Mouse (Mus musculus) urinary bladder, postnatal 4 days (tissue): ENCODE data around the gene Rhd.
"Not testable (repeated sequence)": the region's sequence is repeated elsewhere in the genome, so short reads cannot be mapped to it uniquely, and the experiment has no call there.

ENCODE experiments used
- DNase-seq, 2 experiments: peaks; one replicate each; pipeline ENCODE4 v3.0.0; 2021 to 2022; ENCODE audit warnings: low spot score in 2 of 2

Gene Rhd

DNA sequence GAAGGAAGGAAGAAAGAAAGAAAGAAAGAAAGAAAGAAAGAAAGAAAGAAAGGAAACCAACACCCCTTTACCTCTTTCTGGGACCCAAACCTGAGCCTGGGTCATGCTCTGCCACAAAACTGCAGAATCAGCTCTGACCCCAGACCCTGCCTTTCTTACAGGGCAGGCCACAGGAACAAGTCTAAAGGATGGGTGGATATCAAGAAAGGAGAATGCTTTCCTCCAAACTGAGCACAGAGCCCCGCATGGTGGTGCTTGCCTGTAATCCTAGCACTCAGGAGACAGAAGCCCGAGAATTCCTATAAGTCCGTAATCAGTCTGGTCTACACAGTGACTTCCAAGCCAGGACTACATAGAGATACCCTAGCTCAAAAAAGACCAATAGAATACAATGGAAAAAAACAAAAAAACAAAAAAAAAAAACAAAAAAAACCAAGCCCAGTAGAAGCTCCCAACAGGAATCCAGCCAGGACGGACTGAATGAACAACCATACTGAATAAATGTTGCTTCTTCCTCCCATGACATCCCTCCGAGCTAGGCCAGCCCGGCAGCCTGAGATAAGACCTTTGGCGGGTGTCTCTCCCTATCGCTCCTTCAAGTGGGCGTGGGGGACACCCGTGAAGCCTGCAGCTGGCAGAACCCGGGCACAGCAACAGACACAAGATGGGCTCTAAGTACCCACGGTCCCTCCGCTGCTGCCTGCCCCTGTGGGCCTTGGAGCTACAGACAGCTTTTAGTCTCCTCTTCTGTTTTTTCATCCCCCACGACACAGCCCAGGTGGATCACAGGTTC lies at the start of gene Rhd:
TSS of gene Rhd (plus strand) at position 600 of the 793 bp plus-strand sequence.
- DNase-seq = no peak

DNA sequence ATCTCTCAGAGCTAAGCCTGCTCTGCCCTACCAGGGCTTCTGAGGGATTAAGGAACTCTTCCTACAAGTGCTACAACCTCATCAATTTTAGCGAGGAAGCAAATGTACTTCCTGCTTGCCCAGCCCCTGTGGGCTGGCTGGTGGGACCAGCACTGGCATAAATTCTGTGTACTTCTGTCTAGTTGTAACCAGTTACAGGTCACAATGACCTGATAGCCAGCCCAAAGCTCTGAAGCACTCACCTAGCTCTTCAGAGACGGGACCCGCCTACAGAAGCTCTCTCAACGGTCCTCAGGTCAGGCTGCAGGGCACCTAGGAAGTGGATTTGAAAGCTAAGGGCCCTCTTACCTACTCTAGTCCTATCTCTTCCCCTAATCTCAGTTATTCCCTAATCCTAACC lies 46.6 kb upstream of the Rhd start:
- no peak for DNase-seq

- DNase-seq = no peak
Observed at GRCm38 (mm10) chr4:134821061-134821460, 43.3 kb upstream of the Rhd start.

- no peak for DNase-seq
Observed at GRCm38 (mm10) chr4:134823560-134823959, 40.8 kb upstream of the Rhd start.

DNA sequence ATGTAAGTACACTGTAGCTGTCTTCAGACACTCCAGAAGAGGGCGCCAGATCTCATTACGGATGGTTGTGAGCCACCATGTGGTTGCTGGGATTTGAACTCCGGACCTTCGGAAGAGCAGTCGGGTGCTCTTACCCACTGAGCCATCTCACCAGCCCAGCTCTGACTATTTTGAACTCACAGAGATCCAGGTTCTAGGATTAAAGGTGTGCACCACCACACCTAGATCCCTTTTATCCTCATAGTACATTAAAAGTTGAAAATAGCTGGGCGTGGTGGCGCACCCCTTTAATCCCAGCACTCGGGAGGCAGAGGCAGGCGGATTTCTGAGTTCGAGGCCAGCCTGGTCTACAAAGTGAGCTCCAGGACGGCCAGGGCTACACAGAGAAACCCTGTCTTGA lies 38.5 kb upstream of the Rhd start:
- DNase-seq = not testable (repeated sequence)

DNA sequence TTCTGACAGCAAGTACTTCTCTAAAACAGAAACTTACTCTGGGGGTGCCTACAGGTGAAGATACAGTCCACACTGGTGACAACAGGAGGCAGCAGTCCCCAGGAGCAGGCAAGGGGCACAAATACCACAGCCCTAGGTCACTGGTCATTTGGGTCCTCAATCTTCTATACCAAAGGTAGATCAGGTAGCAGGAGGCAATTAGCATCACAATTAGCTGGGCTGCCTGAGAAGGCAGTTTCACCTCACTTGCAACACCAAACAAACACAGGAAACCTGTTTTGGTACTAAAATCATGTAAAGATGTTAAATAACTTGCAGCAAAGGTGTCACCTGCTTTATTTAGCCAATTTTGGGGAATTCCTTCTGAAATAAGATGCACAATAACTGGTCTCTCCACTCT lies 38.0 kb upstream of the Rhd start:
- no peak for DNase-seq

- no peak for DNase-seq
Observed at GRCm38 (mm10) chr4:134827806-134828205, 36.5 kb upstream of the Rhd start.

DNA sequence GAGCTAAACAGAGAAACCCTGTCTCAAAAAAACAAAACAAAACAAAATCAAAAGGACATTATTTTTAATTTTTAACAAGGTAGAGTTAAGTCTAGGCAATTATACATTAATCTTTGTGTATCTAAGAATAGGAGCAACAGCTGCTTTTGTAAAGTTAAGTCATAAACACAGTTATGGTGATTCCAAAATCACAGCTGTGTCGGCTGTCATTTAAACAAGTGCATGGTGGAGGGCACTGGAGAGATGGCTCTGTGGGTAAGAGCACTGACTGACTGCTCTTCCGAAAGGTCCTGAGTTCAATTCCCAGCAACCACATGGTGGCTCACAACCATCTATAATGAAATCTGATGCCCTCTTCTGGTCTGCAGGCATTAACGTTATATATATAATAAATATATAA lies 32.4 kb upstream of the Rhd start:
- DNase-seq = no peak

DNA sequence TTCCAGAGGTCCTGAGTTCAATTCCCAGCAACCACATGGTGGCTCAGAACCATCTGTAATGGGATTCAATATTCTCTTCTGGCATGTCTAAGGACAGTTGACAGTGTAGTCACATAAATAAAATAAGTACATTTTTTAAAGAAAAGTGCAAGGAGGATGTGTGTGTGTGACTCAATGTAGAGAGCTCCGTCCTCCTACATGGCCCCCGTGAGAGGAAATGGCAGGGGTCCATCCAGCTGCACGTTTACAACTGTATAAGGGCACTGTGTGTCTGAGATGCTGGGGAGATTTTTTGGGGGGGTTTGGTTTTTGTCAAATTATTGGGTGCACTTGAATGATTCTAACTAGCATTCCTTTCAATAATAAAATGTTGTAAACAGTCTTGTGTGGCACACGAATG lies 28.9 kb upstream of the Rhd start:
- DNase-seq = no peak

GRCm38 (mm10) chr4:134838221-134838620 lies 26.1 kb upstream of the Rhd start:
- no peak for DNase-seq

- DNase-seq = not testable (repeated sequence)
Observed at GRCm38 (mm10) chr4:134838706-134839105, 25.6 kb upstream of the Rhd start.

DNA sequence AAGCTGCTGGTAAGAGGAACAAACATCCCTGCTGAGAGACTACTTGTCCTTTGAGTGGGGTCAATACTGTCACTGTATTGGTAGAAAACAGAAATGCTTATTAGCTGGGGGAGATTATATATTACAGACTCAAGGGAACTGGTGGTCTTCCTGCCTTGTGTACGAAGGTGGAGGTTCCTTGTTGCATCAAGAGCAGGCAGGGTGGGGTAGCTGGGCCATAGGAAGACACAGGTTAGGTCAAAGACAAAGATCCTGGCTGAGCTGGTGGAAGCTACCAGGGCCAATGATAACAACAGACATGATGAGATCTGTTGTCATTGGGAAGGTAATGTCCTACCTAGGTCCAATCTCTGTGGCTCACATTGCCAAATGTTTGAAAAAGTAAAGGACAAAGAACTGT lies 24.1 kb upstream of the Rhd start:
- no peak for DNase-seq

DNA sequence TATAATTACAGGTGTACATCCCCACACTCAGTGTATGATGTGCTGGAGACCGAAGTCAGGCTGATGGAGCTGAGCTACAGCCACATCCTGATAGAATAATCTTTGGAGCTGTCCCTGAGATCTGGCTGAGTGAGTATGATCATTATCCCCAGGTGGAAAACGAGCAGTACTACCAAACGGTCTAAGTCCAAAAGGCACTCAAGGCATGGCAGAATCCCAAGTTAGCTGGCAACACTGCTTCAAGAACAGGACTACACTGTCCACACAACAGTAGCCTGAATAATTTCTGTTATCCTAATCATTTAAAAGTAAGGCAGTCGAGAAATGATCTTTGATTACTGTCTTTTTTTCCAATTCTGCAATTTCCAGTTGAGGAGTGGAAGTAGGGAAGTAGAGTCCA lies 20.8 kb upstream of the Rhd start:
- DNase-seq = no peak

- no peak for DNase-seq
Observed at GRCm38 (mm10) chr4:134847587-134847986, 16.7 kb upstream of the Rhd start.

DNA sequence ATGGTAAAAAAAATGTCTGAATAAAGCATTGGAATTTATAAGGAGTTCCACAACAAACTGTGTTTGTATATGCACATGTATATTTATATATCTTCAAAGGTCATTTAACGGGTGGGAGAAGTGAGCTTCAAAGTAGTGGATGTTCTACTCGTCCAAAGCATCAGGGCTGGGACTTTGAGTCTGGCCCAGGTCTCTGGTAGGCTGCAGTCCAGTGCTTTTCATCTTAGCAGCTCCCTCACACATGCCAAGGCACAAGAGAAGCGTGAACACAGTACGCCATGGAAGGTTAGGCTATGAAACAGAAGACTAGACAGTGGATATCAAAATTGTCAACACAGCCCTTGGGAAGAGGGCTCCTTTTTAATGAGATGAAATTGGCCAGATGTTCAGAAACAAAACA lies 13.8 kb upstream of the Rhd start:
- no peak for DNase-seq

- no peak for DNase-seq
Observed at GRCm38 (mm10) chr4:134851236-134851635, 13.1 kb upstream of the Rhd start.

DNA sequence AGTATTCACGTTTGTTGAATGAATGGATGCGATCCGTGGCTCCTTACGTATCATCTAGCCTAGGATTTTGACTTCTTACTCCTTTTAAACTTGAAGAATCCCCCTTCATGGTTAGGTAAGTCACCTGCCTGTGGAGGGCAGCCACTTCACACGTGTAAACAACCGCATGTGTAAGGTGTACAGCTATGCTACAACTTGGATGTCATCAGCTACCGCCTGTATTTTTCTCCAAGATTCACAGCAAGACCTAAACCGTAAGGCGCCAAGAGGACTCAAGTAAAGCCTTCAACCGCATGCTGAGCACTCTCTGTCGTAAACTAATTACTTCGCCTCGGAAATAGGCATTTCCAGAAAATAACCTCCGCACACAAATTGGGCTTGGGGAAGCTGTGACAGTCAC lies 12.5 kb upstream of the Rhd start:
- no peak for DNase-seq

GRCm38 (mm10) chr4:134852438-134853255 lies 11.7 kb upstream of the Rhd start:
- DNase-seq = peak in 1 of 2 experiments; percentile 53

- DNase-seq = peak; percentile 99
Observed at GRCm38 (mm10) chr4:134853259-134853636, 11.1 kb upstream of the Rhd start, which contains the start of gene Maco1. Gene Maco1 (minus strand): TSS chr4:134853345.

- peak; percentile 91 to 92 for DNase-seq
Observed at GRCm38 (mm10) chr4:134853637-134854485, 10.5 kb upstream of the Rhd start.

GRCm38 (mm10) chr4:134855371-134855770 lies 9.0 kb upstream of the Rhd start:
- no peak for DNase-seq

GRCm38 (mm10) chr4:134856056-134856455 lies 8.3 kb upstream of the Rhd start:
- no peak for DNase-seq
